Mouse (Mus musculus): ENCODE measurements around the gene Jmjd1c.

Jmjd1c gene

GRCm38 (mm10) chr10:67071884-67072283, 24.0 kb upstream of the Jmjd1c start:
- peak; percentile 38 for DNase-seq (ENCODE audit: low spot score)

GRCm38 (mm10) chr10:67072600-67072999, 23.3 kb upstream of the Jmjd1c start:
- DNase-seq (ENCODE audit: low spot score) = peak; percentile 60

GRCm38 (mm10) chr10:67073577-67073976, 22.3 kb upstream of the Jmjd1c start:
- no peak for DNase-seq (ENCODE audit: low spot score)

DNA sequence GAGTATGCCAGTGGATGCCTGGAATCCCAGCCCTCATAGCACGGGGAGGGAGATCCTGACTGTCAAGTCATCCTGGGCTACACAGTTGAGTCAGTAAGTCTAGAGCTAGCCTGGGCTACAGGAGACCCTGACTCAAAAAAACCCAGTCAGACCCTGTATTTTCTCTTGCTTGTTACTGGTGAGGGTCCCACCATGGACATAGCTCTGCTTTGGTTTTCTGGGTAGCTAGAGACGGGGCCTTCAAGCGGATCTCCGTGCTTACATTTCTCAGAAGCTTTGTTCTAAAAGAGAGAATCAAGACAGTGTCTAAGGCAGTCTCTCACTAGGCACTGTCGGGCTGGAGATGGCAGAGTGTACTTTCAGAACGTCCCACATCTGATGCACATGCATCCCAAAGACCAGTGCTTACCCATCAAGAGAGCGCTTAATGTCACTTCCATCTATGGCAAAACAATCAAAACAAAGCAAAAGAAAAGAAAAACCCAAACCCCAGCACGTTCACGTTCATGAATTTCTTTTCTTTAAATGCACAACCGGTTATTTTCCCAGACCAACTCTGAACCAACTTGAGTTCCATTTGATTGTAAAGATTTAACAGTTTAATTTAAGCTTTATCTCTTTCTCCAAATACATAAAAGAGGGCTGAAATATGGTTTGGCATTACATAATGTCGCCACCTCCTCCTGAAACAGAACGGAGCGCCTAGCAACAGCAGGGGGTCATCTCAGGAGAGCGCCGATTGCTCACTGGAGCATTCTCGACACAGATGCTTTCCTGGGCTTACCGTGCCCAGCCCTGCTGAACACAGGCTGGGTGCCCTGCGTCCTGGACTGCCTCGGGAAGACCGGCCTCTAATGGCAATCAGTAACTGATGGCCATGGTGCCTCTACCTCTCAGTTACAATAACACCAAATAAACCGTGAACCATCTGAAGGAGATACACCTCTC, 19.7 kb upstream of the Jmjd1c start:
- DNase-seq (ENCODE audit: low spot score) = no peak

DNA sequence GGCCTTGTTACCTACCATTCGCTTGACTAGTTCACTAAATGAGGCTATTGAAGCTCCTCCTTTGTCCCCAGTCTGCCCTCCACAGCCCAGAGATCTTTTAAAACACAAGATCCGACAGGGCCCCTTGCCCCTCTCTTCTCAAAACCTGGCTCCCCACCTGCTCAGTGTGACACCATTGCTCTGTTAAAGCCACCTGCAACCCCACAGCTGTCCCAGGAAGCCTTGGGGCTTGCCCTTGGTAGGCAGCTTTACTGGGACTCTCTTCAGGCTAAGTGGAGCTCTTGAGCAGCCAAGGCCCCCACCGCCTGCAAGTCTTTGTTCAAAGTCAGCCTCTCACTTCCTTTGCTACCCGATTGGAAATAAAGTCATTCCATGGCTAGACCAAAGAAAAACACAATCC, 16.9 kb upstream of the Jmjd1c start:
- DNase-seq (ENCODE audit: low spot score) = no peak

DNA sequence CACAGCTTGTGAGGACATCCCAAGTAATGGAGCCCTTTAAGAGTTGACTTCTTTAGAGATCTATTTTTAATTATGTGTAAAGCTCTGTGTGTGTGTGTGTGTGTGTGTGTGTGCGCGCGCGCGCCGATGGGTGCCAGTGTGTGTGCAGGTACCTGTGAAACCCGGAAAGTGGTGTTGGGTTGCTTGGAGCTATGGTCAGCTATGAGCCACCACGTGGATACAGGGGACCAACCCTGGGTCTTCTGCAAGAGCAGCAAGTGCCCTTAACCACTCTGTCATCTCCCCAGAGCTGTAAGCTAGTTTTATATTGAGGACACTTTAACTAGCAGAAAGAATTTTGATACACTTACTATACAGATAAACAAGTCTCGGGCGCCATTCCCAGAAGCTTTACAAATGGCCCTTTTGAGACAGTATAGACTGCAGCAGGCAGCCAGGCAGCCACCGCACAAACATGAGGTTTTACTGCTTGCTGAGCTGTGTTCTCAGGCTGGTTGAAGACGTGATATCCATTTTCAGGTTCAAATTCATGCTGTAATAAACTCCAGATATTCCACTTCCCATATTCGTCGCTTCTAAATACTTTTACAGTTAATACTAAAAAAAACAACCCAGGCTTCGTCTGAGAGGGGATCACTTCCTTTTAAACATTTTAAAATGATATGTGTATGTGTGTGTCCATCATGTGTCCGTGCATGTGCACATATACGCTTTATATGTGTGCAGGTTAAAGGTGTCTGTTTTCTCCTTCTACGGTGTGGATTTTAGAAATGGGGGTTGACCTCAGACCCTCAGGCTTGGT, 14.5 kb upstream of the Jmjd1c start:
- DNase-seq (ENCODE audit: low spot score) = no peak

DNA sequence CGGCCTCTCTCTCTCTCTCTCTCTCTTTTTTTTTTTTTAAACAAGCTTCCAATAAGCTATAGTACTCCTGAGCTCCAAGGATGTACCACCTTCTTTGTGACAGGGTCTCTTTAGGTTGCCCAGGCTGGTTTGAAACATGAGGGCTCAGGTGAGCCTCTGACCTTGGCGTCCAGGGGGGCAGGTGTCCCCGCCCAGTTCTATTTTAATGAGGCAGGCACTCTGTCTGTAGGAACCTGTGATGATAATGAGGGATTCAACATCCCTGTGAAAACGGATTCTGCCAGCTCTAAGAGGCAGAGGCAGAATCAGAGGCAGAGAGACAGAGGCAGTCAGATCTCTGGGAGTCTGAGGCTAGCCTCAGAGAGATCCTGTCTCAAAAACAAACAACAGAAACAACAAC, 13.4 kb upstream of the Jmjd1c start:
- DNase-seq (ENCODE audit: low spot score) = no peak

GRCm38 (mm10) chr10:67083446-67084166, 12.3 kb upstream of the Jmjd1c start:
- DNase-seq (ENCODE audit: low spot score) = no peak

DNA sequence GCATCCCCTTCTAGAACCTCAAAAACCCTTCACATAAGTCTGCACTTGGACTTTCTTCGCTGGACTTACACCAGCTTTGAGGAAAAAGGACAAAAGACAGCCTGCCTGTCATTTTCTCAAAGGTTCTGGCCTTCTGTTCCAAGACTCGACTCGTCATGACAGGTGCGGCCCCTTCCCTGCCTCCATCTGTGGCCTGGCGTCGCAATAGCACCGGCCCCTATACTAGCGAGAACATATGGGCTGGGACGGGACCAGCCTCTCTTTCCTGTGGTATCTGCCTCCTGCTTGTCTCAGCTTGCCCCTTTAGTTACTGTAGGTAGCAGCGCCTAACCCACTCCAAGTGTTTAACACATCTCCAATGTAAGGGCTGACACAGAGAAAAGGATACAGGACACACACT, 10.8 kb upstream of the Jmjd1c start:
- no peak for DNase-seq (ENCODE audit: low spot score)

- DNase-seq (ENCODE audit: low spot score) = no peak
These were observed 10.0 kb upstream of the Jmjd1c start for GRCm38 (mm10) chr10:67085916-67086315.

- DNase-seq (ENCODE audit: low spot score) = no peak
These were observed 8.3 kb upstream of the Jmjd1c start for GRCm38 (mm10) chr10:67087447-67088226.

- no peak for DNase-seq (ENCODE audit: low spot score)
These were observed 5.3 kb upstream of the Jmjd1c start for GRCm38 (mm10) chr10:67090611-67091010.

DNA sequence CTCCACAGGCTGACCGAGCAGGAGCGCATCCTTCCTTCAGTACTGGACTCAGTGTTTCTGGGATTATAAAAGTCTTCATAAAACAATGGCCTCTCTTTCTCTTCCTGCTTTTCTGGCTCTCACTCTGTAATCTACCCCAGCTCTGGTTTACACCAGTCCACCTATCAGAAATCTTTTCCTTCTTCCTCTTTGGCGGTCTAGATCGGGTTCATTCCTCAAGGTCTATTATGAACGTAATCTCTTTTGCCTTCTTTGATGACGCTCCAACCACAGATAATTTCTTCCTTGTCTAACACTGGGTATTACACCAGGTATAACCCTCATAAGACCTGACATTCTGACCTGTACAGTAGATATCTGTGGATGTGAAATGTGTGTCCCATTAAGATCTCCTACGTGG, 1.0 kb upstream of the Jmjd1c start:
- DNase-seq (ENCODE audit: low spot score) = no peak

GRCm38 (mm10) chr10:67096621-67097436, 904 bp downstream of the Jmjd1c start, which contains the start of gene Reep3:
Gene Reep3 (minus strand): TSS chr10:67096945.
- DNase-seq (ENCODE audit: low spot score) = peak; percentile 71

DNA sequence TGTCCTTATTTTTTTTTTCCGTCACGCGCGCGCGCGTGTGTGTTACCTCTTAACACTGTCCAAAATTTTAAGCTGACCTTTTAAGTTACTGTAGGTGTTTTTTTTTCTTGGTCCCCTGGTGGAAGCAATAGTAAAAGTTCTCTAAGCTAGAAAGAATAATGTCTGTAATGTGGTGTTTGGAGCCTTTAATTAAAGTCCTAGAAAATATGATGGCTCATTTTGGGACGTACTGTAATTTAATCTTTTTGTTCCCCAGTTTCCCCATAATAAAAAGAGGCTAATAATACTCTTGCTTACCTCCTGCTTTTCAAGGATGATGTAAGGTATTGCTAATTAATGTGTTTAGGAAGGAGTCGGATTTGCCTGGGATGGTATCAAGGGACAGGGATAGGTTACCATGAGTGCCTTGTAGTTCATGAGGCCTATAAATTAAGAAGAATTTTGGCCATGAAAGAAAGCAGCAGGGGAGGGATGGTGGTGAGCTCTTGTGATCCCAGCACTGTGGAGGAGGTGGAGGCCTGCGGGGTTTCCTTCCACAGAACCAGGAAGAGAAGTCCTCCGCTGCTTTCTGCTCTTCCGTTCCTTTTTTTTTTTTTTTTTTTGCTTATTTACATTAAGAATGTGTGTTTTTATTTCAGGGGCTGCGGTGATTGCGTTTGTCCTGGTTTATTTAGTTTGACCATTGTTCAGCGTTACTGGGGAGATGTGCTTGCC, 1.7 kb downstream of the Jmjd1c start:
- DNase-seq (ENCODE audit: low spot score) = no peak

GRCm38 (mm10) chr10:67098408-67099050, 2.6 kb downstream of the Jmjd1c start:
- peak; percentile 68 for DNase-seq (ENCODE audit: low spot score)

GRCm38 (mm10) chr10:67099183-67099929, 3.4 kb downstream of the Jmjd1c start:
- no peak for DNase-seq (ENCODE audit: low spot score)

DNA sequence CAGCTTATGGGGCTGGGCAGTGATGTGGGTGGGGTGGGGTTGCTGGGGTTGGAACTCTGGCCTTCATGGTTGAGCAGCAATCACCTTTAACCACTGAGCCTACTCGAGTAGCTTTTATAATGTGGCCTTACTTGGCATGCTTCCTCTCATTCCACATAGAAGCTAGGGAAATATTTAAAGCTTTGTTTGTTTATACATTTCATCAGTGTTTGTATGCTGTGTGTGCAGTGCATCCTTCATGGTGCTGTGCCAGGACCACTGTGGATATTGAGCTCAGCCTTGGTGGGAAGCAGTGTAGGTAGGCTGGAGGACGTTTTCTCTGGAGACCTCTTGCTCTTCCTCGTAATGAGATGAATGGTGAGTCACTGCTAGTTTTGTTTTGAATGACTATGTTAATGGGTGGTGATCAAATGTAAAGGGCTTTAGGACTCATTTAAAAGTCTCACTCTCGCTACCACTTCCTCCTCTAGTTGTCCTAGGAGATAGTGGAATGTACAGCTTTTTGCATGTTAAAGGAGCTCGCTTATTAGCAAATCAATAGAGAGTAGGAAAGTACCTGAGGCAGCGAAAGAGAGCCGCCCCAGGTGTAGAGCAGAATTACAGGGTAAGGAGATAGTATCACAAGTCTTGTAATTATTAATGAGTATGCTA, 4.2 kb downstream of the Jmjd1c start:
- no peak for DNase-seq (ENCODE audit: low spot score)
